Mouse (Mus musculus) adrenal gland, postnatal 10 days (tissue): ENCODE measurements around the gene Cep152. TPM values are rescaled to one million over a fixed set of nuclear protein-coding genes. Genes with fewer than 3 reads are reported as not detected.

Experiments
- DNase-seq: peaks from one replicate; pipeline ENCODE4 v3.0.0; 2021; ENCODE audit warnings: mixed read lengths
- total RNA-seq, 2 experiments: library from RNA; stranded (reverse); gene quantifications; 2 replicates each; pipeline ENCODE4 v1.2.3; 2021

Cep152 gene
- total RNA-seq, 2 experiments from 2014 or later, result 4.1 to 5.1 TPM

DNA sequence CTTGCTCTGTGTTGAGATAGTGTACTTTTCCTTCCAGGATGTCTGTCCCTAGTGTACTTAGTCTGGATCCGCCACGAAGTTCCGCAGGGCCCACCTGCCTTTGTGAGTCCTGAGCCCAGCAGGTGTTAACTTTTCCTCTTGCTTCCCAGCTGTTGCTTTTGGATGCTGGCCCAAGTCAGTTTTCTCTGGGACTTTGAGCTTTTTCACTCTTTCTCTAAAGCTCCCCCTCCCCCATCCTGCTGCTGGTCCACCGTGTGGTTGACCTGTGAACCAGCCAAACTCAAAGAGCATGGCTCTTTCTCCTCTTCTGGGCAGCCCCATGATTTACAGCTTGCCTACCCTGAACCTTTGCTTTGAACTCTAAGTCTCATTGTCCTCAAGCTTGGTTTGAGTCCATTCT lies 1.6 kb upstream of the Cep152 start:
- DNase-seq, result no peak

GRCm38 (mm10) chr2:125624127-125624685 lies 707 bp downstream of the Cep152 start:
- no peak for DNase-seq

DNA sequence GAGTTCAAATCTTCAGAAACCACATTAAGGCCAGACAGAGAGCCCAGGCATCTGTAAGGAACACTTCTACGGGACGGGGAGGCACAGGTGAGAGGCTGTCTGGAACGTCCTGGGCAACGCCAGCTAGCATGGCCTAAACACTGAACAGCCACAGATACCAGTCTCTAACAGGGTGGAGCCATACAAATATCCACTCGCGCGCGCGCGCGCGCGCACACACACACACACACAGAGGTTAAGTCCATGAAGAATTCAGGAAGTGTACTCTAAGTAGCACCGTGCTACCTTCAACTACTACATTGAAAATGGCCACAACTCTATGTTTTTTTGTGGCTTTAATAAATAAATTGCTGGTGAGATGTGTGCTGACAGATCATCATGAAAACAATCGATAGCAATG lies 1.7 kb downstream of the Cep152 start:
- no peak for DNase-seq

DNA sequence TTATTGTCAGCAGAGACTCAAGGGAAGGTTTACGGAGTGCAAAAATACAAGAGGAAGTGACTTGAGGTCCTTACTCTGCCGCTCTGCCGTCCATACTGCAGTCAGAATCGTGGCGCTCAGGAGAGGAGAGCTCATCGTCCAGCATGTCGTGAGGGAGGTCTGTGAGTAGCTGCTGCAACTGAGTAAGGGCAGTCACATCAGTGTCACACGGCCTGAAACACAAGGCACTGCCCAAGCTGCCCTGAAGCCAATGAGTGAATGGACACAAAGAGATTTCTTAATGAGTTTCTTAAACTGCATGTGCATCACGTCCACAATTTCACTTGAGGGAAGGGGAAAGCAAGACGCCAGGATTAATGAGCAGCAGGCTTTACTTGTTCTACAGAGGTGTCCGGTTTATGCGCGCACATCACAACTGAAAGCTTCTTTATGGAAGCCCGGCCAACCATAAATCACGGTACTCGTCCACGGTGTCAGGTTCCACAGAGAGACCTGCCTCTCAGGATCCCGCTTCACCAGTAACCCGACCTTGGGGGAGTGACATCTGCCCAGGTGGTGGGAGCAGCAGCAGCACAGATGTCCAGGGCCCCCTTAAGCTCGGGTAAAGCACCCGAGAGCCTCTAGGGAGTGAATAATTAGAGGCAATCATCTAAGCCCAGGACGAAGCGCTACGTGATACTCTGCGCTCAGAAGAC lies 4.6 kb downstream of the Cep152 start:
- no peak for DNase-seq

DNA sequence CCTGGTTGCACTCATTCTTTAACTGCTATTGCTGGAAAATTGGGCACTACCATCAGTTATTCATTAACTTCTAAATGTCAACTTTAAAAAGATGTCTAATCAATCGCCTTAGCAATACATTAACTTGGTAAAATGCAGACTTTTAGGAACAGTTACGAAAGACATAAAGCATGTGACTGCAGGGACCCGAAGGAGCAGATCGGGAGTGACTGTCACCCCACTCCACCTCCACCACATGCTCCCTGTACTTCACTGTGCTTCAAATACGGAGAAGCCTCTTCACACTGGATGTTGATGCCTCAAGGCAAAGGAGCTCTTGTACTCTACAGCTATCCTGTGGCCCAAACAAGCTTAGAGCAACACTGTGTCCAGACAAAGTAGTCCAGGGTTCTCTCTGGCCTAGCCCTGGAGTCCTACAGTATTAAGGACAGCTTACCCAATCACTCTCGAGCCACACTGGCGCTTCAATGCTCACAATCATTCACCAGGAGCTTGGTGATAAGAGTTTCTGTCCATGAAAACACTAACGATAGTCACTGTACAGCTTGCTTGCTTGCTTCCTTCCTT lies 9.0 kb downstream of the Cep152 start:
- DNase-seq, result no peak

- no peak for DNase-seq
Observed at GRCm38 (mm10) chr2:125615440-125615839, 9.5 kb downstream of the Cep152 start.

DNA sequence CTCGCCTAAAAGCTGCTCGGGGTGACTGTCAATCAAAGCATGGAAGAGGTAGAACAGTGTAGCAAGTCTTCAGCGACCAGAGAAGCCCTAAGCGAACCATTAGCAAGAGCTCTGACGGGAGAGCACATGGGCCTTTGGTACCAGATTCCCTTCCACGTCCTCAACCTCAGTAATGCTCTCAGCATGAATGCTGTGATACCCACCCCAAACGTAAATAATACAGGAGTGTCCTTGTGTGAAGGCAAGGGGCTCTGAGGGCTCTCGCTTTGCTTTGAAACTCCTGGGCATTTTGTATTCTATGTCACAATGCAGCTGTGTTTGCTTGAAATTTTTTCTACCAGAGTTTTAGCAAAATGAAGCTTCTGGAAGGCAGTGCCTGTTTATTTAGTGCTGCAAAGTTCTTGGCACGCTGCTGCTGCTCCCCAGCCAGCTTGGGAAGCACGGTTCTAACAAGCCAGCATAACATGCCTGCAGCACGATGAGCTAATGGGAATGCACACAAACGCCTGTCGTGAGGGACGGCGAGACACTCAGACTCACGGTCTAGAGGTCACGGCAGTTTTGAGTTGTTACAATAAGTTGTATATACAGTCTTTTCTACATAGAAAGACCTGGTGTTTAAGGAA lies 18.6 kb downstream of the Cep152 start:
- peak; percentile 43 for DNase-seq

DNA sequence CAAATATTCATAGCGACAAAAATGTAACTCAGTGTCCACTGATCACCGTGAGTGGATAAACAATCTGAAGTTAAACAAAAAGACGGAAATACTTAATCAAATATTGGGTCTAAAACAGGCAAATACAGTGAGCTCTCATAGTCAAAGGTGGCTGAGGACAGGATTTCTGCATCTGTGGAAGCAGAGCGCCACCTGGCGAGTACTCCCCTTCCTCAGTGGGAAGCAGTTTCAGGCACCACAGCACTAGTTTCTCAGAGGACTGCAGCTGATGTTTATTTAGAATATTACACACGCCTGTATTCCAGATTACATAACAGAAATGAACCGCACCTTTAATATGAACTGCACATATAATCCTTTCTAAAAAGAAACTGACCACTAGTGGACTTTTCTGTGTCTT lies 20.3 kb downstream of the Cep152 start:
- DNase-seq, result peak; percentile 75

GRCm38 (mm10) chr2:125602970-125603369 lies 21.9 kb downstream of the Cep152 start:
- no peak for DNase-seq

- no peak for DNase-seq
Observed at GRCm38 (mm10) chr2:125598958-125599357, 26.0 kb downstream of the Cep152 start.

DNA sequence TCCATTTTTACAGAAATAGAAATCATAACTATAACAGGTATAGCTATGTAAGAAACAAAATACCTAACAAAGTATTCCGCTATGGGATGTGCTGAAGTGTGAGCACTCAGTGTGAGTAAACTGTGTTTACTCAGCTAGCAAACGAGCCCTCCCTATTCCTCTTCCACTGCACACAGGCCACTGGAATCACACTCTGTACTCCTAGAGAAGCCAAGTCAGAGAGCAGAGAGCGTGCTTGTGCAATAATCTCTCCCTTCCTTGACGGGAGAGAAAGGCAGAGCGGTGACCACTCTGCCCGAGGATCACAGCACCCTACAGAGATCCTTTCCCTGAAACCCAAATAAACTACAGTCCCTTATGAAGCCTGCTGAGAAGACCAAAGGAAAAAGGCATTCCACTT lies 26.7 kb downstream of the Cep152 start:
- no peak for DNase-seq

- DNase-seq, result no peak
Observed at GRCm38 (mm10) chr2:125594786-125595185, 30.1 kb downstream of the Cep152 start.

DNA sequence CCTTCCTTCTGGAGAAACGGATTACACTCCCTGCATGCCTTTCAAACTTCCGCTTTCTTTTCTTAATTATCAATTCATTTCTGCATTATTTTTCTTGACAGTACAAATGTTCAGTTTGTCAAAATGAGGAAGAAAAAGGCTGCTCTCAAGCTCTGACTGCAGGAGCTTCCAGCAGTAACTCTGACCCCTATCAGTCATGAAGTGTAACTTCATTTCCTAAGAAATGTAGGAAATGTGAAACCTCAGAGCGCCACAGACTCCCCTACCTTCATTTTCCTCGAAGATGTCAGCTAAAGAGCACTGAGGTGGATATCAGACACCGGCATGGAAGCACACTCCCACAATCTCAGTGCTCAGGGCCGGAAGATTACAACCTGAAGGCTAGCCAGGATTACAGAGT lies 30.8 kb downstream of the Cep152 start:
- no peak for DNase-seq

- DNase-seq, result no peak
Observed at GRCm38 (mm10) chr2:125591895-125592294, 33.0 kb downstream of the Cep152 start.

GRCm38 (mm10) chr2:125589287-125589686 lies 35.6 kb downstream of the Cep152 start:
- DNase-seq, result no peak

DNA sequence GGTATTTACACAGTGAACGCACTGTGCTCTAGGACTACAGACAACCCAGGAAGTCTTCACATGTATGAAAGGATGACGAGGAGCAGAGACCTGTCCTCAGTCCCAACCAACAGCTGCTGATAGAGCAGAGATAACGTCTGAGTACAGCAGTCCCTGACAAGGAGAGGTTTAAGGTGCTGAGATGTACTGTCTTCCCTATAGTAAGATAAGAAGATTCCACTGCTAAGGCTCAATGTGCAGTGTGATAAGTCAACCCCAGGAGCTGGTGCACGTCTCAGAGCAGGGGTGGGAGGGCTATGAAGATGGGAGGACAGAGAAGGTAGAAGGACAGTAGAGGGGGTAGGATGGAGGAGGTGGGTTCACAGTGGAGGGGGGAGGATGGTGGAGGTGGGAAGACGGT lies 43.8 kb downstream of the Cep152 start:
- no peak for DNase-seq

DNA sequence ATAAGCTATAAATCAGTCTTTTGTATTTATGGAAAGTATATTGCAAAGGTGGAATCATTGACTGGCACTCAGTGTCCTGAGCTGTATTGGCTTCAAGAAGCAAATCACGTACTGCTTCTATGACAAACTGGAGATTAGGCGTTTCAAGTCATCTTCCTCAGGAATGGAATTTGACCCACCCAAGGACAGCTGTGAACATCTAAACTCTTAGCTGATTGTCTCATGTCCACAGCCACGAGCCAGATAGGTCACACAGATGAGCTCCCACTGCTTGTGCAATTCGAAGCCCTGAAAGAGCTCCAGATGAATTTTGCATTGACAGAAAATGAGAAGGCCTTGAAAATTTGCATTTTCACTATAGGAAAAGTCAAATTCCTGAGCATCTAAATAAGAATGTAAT lies 47.2 kb downstream of the Cep152 start:
- no peak for DNase-seq

- no peak for DNase-seq
Observed at GRCm38 (mm10) chr2:125576498-125576897, 48.4 kb downstream of the Cep152 start.

DNA sequence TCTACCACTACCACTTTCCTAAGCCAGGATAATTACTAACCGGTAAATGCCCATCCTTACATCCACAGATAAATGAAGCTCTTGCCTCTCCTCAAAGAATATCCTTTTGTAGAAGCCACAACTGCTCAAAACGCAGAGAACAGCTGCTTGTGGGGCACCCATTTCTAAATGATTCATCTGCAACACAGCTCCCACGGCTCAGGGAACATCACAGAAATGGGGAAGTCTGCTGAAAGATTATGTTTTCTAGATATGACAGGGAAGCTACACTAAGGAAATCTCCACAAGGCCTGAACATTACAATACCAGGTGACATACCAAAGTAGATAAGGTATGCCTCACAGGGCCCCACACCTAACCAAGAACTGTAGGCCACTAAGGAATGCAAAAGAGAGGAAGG lies 49.1 kb downstream of the Cep152 start:
- DNase-seq, result no peak

- no peak for DNase-seq
Observed at GRCm38 (mm10) chr2:125563884-125564283, 61.0 kb downstream of the Cep152 start.

DNA sequence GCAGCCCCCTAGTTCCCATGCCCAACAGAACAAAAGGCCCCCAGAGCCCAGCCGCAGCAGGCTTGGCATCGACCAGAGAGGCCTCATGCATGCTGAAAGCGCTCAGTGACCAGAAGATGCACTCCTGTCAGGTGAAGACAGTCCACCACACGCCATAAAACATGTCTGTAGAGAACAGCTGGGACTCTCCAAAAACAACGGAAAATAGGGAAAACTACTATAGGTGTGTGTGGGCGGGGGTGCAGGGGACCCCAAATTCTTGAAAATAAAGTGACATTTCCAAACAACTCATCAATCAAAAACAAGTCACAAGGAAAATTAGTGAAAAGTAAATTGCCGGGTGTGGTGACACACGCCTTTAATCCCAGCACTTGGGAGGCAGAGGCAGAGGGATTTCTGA lies 62.5 kb downstream of the Cep152 start:
- DNase-seq, result no peak

DNA sequence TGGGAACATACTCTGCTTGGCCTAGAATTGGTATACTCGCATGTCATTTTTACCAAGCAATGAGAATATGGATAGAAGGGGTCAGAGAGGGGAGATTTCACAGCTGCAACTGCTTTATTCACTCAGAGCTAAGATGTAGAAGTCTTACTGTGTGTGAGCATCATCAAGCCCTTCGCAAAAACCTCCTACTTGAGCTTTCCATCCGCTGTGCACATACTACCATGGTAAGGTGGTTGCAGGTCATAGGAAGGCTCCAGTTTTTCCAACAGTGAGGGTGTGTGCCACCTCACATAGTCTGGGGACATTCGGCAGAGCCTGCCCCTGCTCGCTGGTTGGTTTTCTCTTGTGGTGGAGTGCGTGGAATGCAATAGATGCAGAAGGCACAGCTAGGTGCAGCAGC lies 64.9 kb downstream of the Cep152 start:
- no peak for DNase-seq
